Mouse (Mus musculus): ENCODE results near the gene Ifne.
"Not testable (repeated sequence)": the region's sequence is repeated elsewhere in the genome, so short reads cannot be mapped to it uniquely, and the experiment has no call there.

The Ifne gene

GRCm38 (mm10) chr4:88867926-88868911 lies 11.8 kb downstream of the Ifne start:
- DNase-seq (ENCODE audit: low read depth, low spot score) = no peak

GRCm38 (mm10) chr4:88867366-88867925 lies 12.6 kb downstream of the Ifne start:
- no peak for DNase-seq (ENCODE audit: low read depth, low spot score)

- DNase-seq (ENCODE audit: low read depth, low spot score) = no peak
Observed at GRCm38 (mm10) chr4:88865011-88865569, 14.9 kb downstream of the Ifne start.

- DNase-seq (ENCODE audit: low read depth, low spot score) = no peak
Observed at GRCm38 (mm10) chr4:88864599-88864998, 15.4 kb downstream of the Ifne start.

GRCm38 (mm10) chr4:88863309-88863708 lies 16.7 kb downstream of the Ifne start:
- no peak for DNase-seq (ENCODE audit: low read depth, low spot score)

GRCm38 (mm10) chr4:88859214-88859613 lies 20.8 kb downstream of the Ifne start:
- DNase-seq (ENCODE audit: low read depth, low spot score) = no peak

- DNase-seq (ENCODE audit: low read depth, low spot score) = no peak
Observed at GRCm38 (mm10) chr4:88851026-88851763, 28.8 kb downstream of the Ifne start.

- DNase-seq (ENCODE audit: low read depth, low spot score) = no peak
Observed at GRCm38 (mm10) chr4:88849698-88850097, 30.3 kb downstream of the Ifne start, which contains the start of gene Ifna1. Gene Ifna1 (plus strand): TSS chr4:88850087.

- DNase-seq (ENCODE audit: low read depth, low spot score) = no peak
Observed at GRCm38 (mm10) chr4:88845334-88845733, 34.7 kb downstream of the Ifne start.

GRCm38 (mm10) chr4:88841438-88841911 lies 38.5 kb downstream of the Ifne start, which contains the start of gene Ifna4:
Gene Ifna4 (plus strand): TSS chr4:88841861.
- DNase-seq (ENCODE audit: low read depth, low spot score) = no peak

GRCm38 (mm10) chr4:88840058-88840457 lies 39.9 kb downstream of the Ifne start:
- DNase-seq (ENCODE audit: low read depth, low spot score) = no peak

- no peak for DNase-seq (ENCODE audit: low read depth, low spot score)
Observed at GRCm38 (mm10) chr4:88838828-88839227, 41.2 kb downstream of the Ifne start.

GRCm38 (mm10) chr4:88835225-88835624 lies 44.8 kb downstream of the Ifne start, which contains the start of gene Ifna5:
Gene Ifna5 (plus strand): TSS chr4:88835525.
- DNase-seq (ENCODE audit: low read depth, low spot score) = not testable (repeated sequence)

- no peak for DNase-seq (ENCODE audit: low read depth, low spot score)
Observed at GRCm38 (mm10) chr4:88830523-88830922, 49.5 kb downstream of the Ifne start.
